Mouse (Mus musculus) intestine, postnatal 0 days (tissue): ENCODE measurements around the gene Tyw1. TPM values are rescaled to one million over a fixed set of nuclear protein-coding genes. Genes with fewer than 3 reads are reported as not detected.
"Not testable (repeated sequence)": the region's sequence is repeated elsewhere in the genome, so short reads cannot be mapped to it uniquely, and the experiment has no call there.

ENCODE experiments used
- ATAC-seq: fragments of 200-750 bp; cut with Nextera tagmentation; 2 replicates; pipeline ENCODE4 v1.8.0; 2017; ENCODE audit warnings: mild to moderate bottlenecking, moderate TSS enrichment, moderate library complexity
- H3K27ac ChIP-seq: fragments of 300-500 bp; sonication (generic); 2 replicates; pipeline ENCODE4 v1.5.1; 2014; ENCODE audit warnings: mild to moderate bottlenecking, low read depth, low read length, moderate library complexity
- H3K27me3 ChIP-seq: fragments of 300-500 bp; sonication (generic); replicated peaks from 2 replicates; pipeline ENCODE4 v1.6.1; 2014; ENCODE audit warnings: low read length, mixed read lengths; ENCODE audit not compliant: control insufficient read depth, insufficient read depth
- H3K36me3 ChIP-seq: fragments of 300-500 bp; sonication (generic); 2 replicates; pipeline ENCODE4 v1.6.1; 2014; ENCODE audit warnings: mild to moderate bottlenecking, moderate library complexity; ENCODE audit not compliant: control insufficient read depth, insufficient read depth
- H3K4me1 ChIP-seq: fragments of 300-500 bp; sonication (generic); replicated peaks from 2 replicates; pipeline ENCODE4 v1.6.1; 2014; ENCODE audit warnings: antibody characterized with exemption, low read length, mixed read lengths; ENCODE audit not compliant: control insufficient read depth, insufficient read depth
- H3K4me2 ChIP-seq: fragments of 300-500 bp; sonication (generic); replicated peaks from 2 replicates; pipeline ENCODE4 v1.6.1; 2014; ENCODE audit warnings: low read depth, mild to moderate bottlenecking, moderate library complexity
- H3K4me3 ChIP-seq: fragments of 300-500 bp; sonication (generic); 2 replicates; pipeline ENCODE4 v1.5.1; 2014; ENCODE audit warnings: low read depth, low read length
- H3K9ac ChIP-seq: fragments of 300-500 bp; sonication (generic); 2 replicates; pipeline ENCODE4 v1.6.1; 2014; ENCODE audit warnings: mild to moderate bottlenecking, low read depth, low read length
- H3K9me3 ChIP-seq: fragments of 300-500 bp; sonication (generic); 2 replicates; pipeline ENCODE4 v1.6.1; 2016; ENCODE audit warnings: mixed run types; ENCODE audit not compliant: control insufficient read depth
- CTCF ChIP-seq: sonication (generic); IDR thresholded peaks from 2 replicates; pipeline ENCODE4 v1.5.1; 2016; ENCODE audit warnings: low read depth, mild to moderate bottlenecking, control low read depth, antibody characterized with exemption, moderate library complexity
- WGBS: fragments of 180-500 bp; shearing (Covaris S2); extraction: QIAGEN DNeasy Blood & Tissue Kit; methylation state at CpG from one replicate; pipeline ENCODE4 v1.1.7; 2014; 5-methylcytosine and 5-hydroxymethylcytosine counted together
- polyA plus RNA-seq: library from polyadenylated mRNA; unstranded; fragments of >200 nt; fragmentation: Nextera tagmentation; extraction: Ambion mirVana; gene quantifications from 2 replicates; pipeline ENCODE4 v1.2.1, GENCODE M21; 2015

The Tyw1 gene
- polyA plus RNA-seq, 1 experiment from 2014 or later: 12.0 TPM

DNA sequence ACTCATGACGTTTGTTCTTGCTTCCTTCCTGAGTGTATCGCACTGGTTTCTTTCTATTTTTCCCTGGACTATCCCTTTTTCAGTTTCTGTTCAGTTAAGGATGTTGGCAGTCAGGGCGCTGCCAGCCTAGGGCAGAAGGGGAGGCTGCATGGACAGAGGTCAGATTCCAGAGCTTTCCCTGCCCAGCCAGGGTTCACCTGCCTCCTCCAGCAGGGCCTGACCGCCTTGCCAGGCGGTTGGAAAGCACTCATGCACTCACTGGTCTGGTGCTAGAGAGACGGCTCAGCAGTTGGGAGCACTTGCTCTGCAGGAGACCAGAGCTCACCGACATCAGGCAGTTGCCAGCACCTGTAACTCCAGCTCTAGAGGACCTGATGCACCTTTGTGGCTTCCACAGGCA, 16.2 kb upstream of the Tyw1 start:
- Histone ChIP-seq H3K27me3 (no peaks in the 10 kb centered on the region), H3K4me1 (no peaks in the 10 kb centered on the region), H3K9ac (no peak overlapping the region), H3K36me3 (peaks cover 94% of the 10 kb centered on the region), H3K9me3 (no peaks in the 10 kb centered on the region), H3K4me2 (no peak overlapping the region), H3K4me3 (no peak overlapping the region), H3K27ac (no peak overlapping the region)
- ATAC-seq: no peak
- no peak for TF ChIP-seq CTCF
- 91% methylated on average over 7 of the region's 7 CpGs for WGBS

DNA sequence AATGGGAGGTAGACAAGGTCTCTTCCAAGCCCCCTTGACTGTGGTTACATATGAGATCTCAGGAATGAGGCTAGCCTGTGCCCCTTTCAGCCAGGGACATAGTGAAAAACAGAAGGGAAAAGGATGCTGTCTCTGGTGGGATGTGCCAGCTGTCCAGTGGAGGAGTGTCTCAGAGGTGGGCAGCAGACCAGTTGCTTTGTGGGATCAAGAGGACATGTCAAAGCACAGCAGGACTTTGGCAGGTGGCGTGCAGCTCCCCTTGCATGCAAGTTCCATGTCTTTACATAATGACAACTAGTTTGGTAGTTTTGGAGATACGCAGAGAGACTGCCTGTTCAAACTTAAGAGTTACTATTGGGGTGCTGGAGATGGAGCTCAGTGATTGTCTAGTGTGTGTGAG, 15.6 kb upstream of the Tyw1 start:
- Histone ChIP-seq H3K9ac (no peak overlapping the region), H3K4me3 (no peak overlapping the region), H3K4me1 (no peaks in the 10 kb centered on the region), H3K27me3 (no peaks in the 10 kb centered on the region), H3K27ac (no peak overlapping the region), H3K4me2 (no peak overlapping the region), H3K36me3 (peaks cover 94% of the 10 kb centered on the region), H3K9me3 (no peaks in the 10 kb centered on the region)
- no peak for TF ChIP-seq CTCF
- no peak for ATAC-seq
- 91% methylated on average over 2 of the region's 2 CpGs for WGBS

DNA sequence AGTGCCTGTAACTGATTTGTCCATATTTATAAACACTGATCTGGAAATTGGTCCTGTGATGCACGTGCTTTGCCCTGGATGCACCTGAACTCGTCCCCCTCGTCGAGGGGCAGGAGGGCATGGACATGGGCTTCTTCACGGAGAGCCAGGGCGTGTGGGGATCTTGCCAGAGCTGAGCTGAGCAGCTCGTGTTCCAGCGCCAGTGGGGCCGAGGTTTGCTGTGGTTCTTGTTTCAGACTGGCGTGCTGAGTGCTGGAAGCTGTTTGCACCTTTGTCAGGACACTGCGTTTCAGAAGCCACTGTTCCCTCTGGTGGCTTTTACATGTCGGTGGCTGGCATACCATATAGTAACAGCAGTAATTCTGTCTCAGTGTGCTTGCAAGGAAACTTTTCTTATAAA, 14.0 kb upstream of the Tyw1 start:
- H3K4me2 ChIP-seq: no peak overlapping the region
- 92% methylated on average over 12 of the region's 12 CpGs for WGBS
- H3K9ac ChIP-seq: no peak overlapping the region
- peaks cover 93% of the 10 kb centered on the region for H3K36me3 ChIP-seq
- no peak for ATAC-seq
- H3K9me3 ChIP-seq: no peaks in the 10 kb centered on the region
- H3K4me1 ChIP-seq: no peaks in the 10 kb centered on the region
- no peak overlapping the region for H3K4me3 ChIP-seq
- no peak for TF ChIP-seq CTCF
- H3K27me3 ChIP-seq: no peaks in the 10 kb centered on the region
- no peak overlapping the region for H3K27ac ChIP-seq

DNA sequence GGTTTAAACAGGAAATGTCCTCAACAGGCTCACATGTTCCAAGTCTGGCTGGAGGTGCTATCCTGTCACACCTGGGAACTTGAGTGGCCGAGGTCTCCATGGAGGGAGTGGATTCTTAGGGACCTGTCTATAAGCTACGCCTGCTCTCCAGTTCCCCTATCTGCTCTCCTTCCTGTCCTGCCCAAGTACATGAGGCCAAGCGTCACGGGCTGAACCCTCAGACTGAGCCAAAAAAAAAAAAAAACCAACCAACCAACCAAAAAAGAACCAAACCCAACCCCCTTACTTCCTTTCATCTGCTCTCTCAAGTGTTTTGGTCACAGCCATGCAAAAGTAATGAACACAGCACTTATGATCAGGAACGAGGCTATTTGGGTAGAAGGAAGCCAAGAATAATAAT, 7.6 kb upstream of the Tyw1 start:
- H3K9me3 ChIP-seq: no peaks in the 10 kb centered on the region
- H3K9ac ChIP-seq: no peak overlapping the region
- H3K4me2 ChIP-seq: no peak overlapping the region
- H3K27me3 ChIP-seq: no peaks in the 10 kb centered on the region
- no peaks in the 10 kb centered on the region for H3K4me1 ChIP-seq
- WGBS: 70% methylated on average over 5 of the region's 5 CpGs
- no peak for ATAC-seq
- H3K27ac ChIP-seq: peak overlapping the region; percentile 15; the same call in 1 of the 2 replicates
- H3K36me3 ChIP-seq: peaks cover 94% of the 10 kb centered on the region
- H3K4me3 ChIP-seq: no peak overlapping the region
- TF ChIP-seq CTCF: no peak

DNA sequence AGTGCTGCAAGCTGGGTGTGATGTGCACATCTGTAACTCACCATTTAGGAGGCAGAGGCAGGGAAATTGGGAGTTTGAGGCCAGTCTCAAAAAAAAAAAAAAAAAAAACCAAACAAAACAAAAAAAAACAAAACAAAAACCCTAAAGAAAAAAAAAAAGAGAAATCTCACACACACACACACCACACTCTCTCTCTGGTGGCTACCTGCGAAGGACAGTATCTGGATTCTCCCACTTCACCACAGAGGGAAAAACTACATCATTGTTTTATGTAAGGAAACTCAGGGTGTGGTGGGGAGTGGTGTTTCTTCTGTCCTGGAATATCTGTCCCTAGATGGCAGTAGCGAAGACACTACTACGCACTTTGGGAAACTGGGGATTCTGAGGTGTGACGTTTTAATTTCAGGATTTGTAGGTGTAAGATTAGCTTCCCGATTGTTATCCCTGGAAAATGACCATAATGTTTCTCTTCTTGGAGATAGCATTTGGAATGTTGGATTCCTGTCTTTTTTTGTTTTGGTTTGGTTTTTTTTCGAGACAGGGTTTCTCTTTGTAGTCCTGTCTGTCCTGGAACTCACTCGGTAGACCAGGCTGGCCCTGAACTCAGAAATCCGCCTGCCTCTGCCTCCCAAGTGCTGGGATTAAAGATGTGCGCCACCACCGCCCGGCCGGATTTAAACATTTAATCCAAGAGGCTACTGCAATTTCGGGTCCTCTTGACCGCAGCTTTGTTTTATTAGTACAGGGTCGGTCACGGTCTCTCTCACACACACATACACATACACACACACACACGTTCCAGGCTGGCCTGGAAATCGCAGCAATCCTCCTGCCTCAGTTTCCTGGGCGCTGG, 1.0 kb upstream of the Tyw1 start:
- Histone ChIP-seq H3K36me3 (peaks cover 39% of the 10 kb centered on the region), H3K9ac (peak overlapping the region; percentile 89), H3K9me3 (no peaks in the 10 kb centered on the region), H3K4me3 (peak overlapping the region; percentile 77), H3K27ac (peak overlapping the region; percentile 93), H3K27me3 (no peaks in the 10 kb centered on the region), H3K4me1 (no peaks in the 10 kb centered on the region), H3K4me2 (peak overlapping the region; percentile 70)
- no peak for ATAC-seq
- 6% methylated on average over 19 of the region's 19 CpGs for WGBS
- peak; percentile 74 for TF ChIP-seq CTCF

DNA sequence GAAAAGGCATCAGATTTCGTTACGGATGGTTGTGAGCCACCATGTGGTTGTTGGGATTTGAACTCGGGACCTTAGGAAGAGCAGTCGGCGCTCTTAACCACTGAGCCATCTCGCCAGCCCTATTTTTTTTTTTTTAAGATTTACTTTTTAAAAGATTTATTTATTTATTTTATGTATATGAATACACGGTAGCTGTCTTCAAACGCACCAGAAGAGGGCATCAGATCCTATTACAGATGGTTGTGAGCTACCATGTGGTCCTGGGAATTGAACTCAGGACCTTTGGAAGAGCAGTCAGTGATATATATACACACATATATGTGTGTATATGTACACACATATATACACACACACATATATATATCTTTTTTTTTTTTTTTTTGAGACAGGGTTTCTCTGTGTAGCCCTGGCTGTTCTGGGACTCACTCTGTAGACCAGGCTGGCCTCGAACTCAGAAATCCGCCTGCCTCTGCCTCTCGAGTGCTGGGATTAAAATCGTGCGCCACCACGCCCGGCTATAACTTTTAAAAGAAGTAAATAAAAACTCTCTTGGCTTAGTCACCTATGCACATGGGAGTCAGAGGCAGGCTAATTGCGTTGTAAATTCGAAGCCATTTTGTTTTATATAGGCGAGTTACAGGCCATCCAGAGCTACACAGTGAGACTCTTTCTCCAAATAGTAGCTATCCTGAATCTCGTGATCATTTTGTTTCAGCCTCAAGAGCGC, 543 bp downstream of the Tyw1 start:
- Histone ChIP-seq H3K27ac (peak overlapping the region; percentile 41; the same call in 1 of the 2 replicates), H3K4me3 (peak overlapping the region; percentile 77), H3K36me3 (peaks cover 25% of the 10 kb centered on the region), H3K4me2 (peak overlapping the region; percentile 71)
- 20% methylated on average over 20 of the region's 20 CpGs for WGBS
- H3K9me3 ChIP-seq, H3K27me3 ChIP-seq, H3K9ac ChIP-seq, H3K4me1 ChIP-seq: not testable (repeated sequence)
- peak; percentile 12; the same call in 1 of the 2 replicates for ATAC-seq
- TF ChIP-seq CTCF: peak; percentile 36
